23 mouse cellular contexts compared by ENCODE assay signal in genomic region chr13:44514636-44515158, GRCm38 (mm10).
A peak's percentile ranks its signal among the peaks of the same experiment; 100 is the strongest.
DNase-seq lines count a peak whose midpoint lies in the region; ATAC-seq lines count a peak whose summit lies in the region.
"Had no signal": no experiment of that assay in that cellular context is flagged by ENCODE, and none has a peak within 500 bp of the region (broad histone marks: within the 10 kb centered on the region; RNA-seq: fewer than 3 reads in every experiment).

No protein-coding gene starts in this region.

- H3K4me1 ChIP-seq in lung, embryonic 16.5 days (replicated peaks; ENCODE audit: control insufficient read depth, insufficient read depth, low read length) = no peaks in the 10 kb centered on the region
- peaks cover 22% of the 10 kb centered on the region for H3K4me1 ChIP-seq in embryonic facial prominence, embryonic 12.5 days
- H3K4me1 ChIP-seq in embryonic facial prominence, embryonic 14.5 days (ENCODE audit: control insufficient read depth, insufficient read depth, low read length) = peaks cover 24% of the 10 kb centered on the region
- H3K4me1 ChIP-seq: forebrain, embryonic 15.5 days had no signal

- ATAC-seq in lung, embryonic 16.5 days (ENCODE audit: low read depth) = peak; percentile 34; the same call in 1 of the 2 replicates
- ATAC-seq in embryonic facial prominence, embryonic 12.5 days (ENCODE audit: insufficient number of reproducible peaks, insufficient read depth, low FRiP score, low TSS enrichment) = no peak
- ATAC-seq in embryonic facial prominence, embryonic 14.5 days (ENCODE audit: low read depth) = peak; percentile 53; the same call in 1 of the 2 replicates
- ATAC-seq: CD4-positive, CD25-positive, alpha-beta regulatory T cell, adult 4 months; forebrain, embryonic 15.5 days; hindbrain, postnatal 0 days; inflammation-experienced regulatory T-cells, adult 6 months; intestine, embryonic 16.5 days had no signal

- no peak overlapping the region for H3K4me3 ChIP-seq in lung, embryonic 16.5 days (ENCODE audit: low read length)
- no peak overlapping the region for H3K4me3 ChIP-seq in embryonic facial prominence, embryonic 12.5 days
- H3K4me3 ChIP-seq in embryonic facial prominence, embryonic 14.5 days (ENCODE audit: low read depth, low read length) = no peak overlapping the region
- H3K4me3 ChIP-seq: forebrain, embryonic 15.5 days; heart, adult 2 months; heart, embryonic 10.5 days; heart, embryonic 13.5 days had no signal

- H3K36me3 ChIP-seq in lung, embryonic 16.5 days (ENCODE audit: control insufficient read depth, insufficient read depth, low read length) = no peaks in the 10 kb centered on the region
- H3K36me3 ChIP-seq in embryonic facial prominence, embryonic 12.5 days = no peaks in the 10 kb centered on the region
- H3K36me3 ChIP-seq in embryonic facial prominence, embryonic 14.5 days (ENCODE audit: control insufficient read depth, insufficient read depth, low read length) = no peaks in the 10 kb centered on the region
- H3K36me3 ChIP-seq: forebrain, embryonic 15.5 days; heart, embryonic 10.5 days; heart, embryonic 13.5 days had no signal

- no peaks in the 10 kb centered on the region for H3K27me3 ChIP-seq in lung, embryonic 16.5 days (ENCODE audit: control insufficient read depth, insufficient read depth, low read depth, low read length)
- 0 out of 2 replicates have a peak, but pooled peaks cover 2% of the 10 kb centered on the region for H3K27me3 ChIP-seq in embryonic facial prominence, embryonic 12.5 days
- no peaks in the 10 kb centered on the region for H3K27me3 ChIP-seq in embryonic facial prominence, embryonic 14.5 days (replicated peaks; ENCODE audit: control insufficient read depth, insufficient read depth, low read length)
- H3K27me3 ChIP-seq: forebrain, embryonic 15.5 days; heart, embryonic 13.5 days had no signal

- H3K4me2 ChIP-seq in lung, embryonic 16.5 days (ENCODE audit: low read depth, low read length) = no peak overlapping the region
- no peak overlapping the region for H3K4me2 ChIP-seq in embryonic facial prominence, embryonic 12.5 days (replicated peaks)
- H3K4me2 ChIP-seq in embryonic facial prominence, embryonic 14.5 days (ENCODE audit: low read depth, low read length) = peak overlapping the region; percentile 13; the same call in 1 of the 2 replicates
- H3K4me2 ChIP-seq: forebrain, embryonic 15.5 days; heart, embryonic 13.5 days; hindbrain, embryonic 14.5 days had no signal

- DNase-seq in lung, postnatal 10 days = no peak
- peak; percentile 86 for DNase-seq in embryonic facial prominence, embryonic 14.5 days (ENCODE audit: low spot score)
- DNase-seq in cerebellum, adult 9-10 months = no peak
- no peak for DNase-seq in thymus, postnatal 14 days
- DNase-seq: adrenal gland, postnatal 10 days; adrenal gland, postnatal 36 days; cerebellum, adult 18-20 months; cerebellum, adult 9-11 months; cerebellum, postnatal 25 days; gastrocnemius, postnatal 25 days; heart, adult 2 months; heart, postnatal 14 days; heart, postnatal 4 days had no signal

- WGBS in lung, embryonic 16.5 days = 52% methylated on average over 5 of the region's 5 CpGs
- WGBS in embryonic facial prominence, embryonic 12.5 days = 45% methylated on average over 5 of the region's 5 CpGs
- 30% methylated on average over 5 of the region's 5 CpGs for WGBS in embryonic facial prominence, embryonic 14.5 days

- H3K9ac ChIP-seq in lung, embryonic 16.5 days (ENCODE audit: low read length) = no peak overlapping the region
- H3K9ac ChIP-seq in embryonic facial prominence, embryonic 12.5 days = no peak overlapping the region
- no peak overlapping the region for H3K9ac ChIP-seq in embryonic facial prominence, embryonic 14.5 days (ENCODE audit: low read depth, low read length)
- H3K9ac ChIP-seq: forebrain, embryonic 15.5 days; heart, embryonic 13.5 days; hindbrain, embryonic 14.5 days had no signal

- no peak overlapping the region for H3K27ac ChIP-seq in lung, embryonic 16.5 days (ENCODE audit: low read length)
- H3K27ac ChIP-seq in embryonic facial prominence, embryonic 12.5 days = 0 out of 2 replicates have a peak overlapping the region, but pooled peaks have one; percentile 43
- no peak overlapping the region; the same call in 1 of the 2 replicates for H3K27ac ChIP-seq in embryonic facial prominence, embryonic 14.5 days (replicated peaks; ENCODE audit: low read depth, low read length)
- H3K27ac ChIP-seq: forebrain, embryonic 15.5 days; heart, adult 2 months; heart, embryonic 10.5 days; heart, embryonic 13.5 days; hindbrain, embryonic 14.5 days; hindbrain, postnatal 0 days had no signal

- no peaks in the 10 kb centered on the region for H3K9me3 ChIP-seq in lung, embryonic 16.5 days (ENCODE audit: control insufficient read depth, low read length)
- no peaks in the 10 kb centered on the region for H3K9me3 ChIP-seq in embryonic facial prominence, embryonic 12.5 days
- no peaks in the 10 kb centered on the region for H3K9me3 ChIP-seq in embryonic facial prominence, embryonic 14.5 days (ENCODE audit: control insufficient read depth, low read length)
- H3K9me3 ChIP-seq: forebrain, embryonic 15.5 days; heart, embryonic 10.5 days; heart, embryonic 13.5 days had no signal
